Mouse (Mus musculus): ENCODE data around the gene Wdr93. TPM values are rescaled to one million over a fixed set of nuclear protein-coding genes. Genes with fewer than 3 reads are reported as not detected.

The Wdr93 gene
- polyA plus RNA-seq, 1 experiment from 2014 or later, result 0.19 TPM

DNA sequence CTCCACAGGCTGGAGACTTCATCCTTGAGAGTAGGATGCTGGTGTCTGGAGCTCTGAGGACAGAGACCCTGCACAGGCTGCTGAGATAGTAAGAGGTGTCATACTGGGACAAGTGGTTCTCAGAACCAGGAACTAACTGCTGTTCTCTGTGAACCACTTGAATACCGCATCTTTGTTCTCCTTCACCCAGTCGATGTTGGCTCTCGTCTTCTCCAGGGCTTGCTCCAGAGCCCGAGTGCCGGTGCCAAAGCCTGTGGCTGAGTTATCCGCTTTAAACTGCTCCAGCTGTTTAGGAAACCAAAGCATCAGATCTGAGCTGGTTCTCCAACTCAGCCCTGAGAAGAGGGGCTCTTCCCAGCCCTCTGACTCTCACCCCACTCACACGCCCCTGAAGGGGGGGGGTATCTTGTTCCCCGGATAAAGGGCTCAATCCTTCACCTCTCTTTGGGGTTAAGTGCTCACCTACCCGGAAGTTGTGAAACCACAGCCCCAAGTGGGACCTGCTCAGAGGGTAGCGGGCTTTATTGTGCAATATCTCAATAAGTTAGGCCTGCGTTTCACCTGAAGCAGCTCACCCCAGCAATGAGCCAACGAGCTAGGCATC, 79.2 kb downstream of the Wdr93 start:
- no peak overlapping the region for H3K9ac ChIP-seq (ENCODE audit: low read depth, low read length)
- H3K9me3 ChIP-seq (ENCODE audit: control insufficient read depth, low read length), result no peaks in the 10 kb centered on the region; the same call in 1 of the 2 replicates
- no peak overlapping the region for H3K4me3 ChIP-seq (ENCODE audit: low read depth, low read length)
- DNase-seq (ENCODE audit: low spot score) (no peak), ATAC-seq (ENCODE audit: low FRiP score) (no peak)
- H3K4me2 ChIP-seq (replicated peaks; ENCODE audit: low read depth, low read length), result no peak overlapping the region
- WGBS, result 92% methylated on average over 12 of the region's 12 CpGs
- no peaks in the 10 kb centered on the region for H3K27me3 ChIP-seq (ENCODE audit: control insufficient read depth, insufficient read depth, low read length)
- no peak overlapping the region for H3K27ac ChIP-seq (ENCODE audit: low read depth, low read length)
- H3K36me3 ChIP-seq (ENCODE audit: control insufficient read depth, insufficient read depth, low read length), result no peaks in the 10 kb centered on the region
- H3K4me1 ChIP-seq (replicated peaks; ENCODE audit: control insufficient read depth, insufficient read depth, low read length), result no peaks in the 10 kb centered on the region

GRCm38 (mm10) chr7:79828341-79828740, 85.4 kb downstream of the Wdr93 start:
- Histone ChIP-seq H3K27ac (ENCODE audit: low read depth, low read length) (no peak overlapping the region), H3K4me1 (replicated peaks; ENCODE audit: control insufficient read depth, insufficient read depth, low read length) (no peaks in the 10 kb centered on the region), H3K36me3 (ENCODE audit: control insufficient read depth, insufficient read depth, low read length) (no peaks in the 10 kb centered on the region), H3K4me2 (replicated peaks; ENCODE audit: low read depth, low read length) (no peak overlapping the region), H3K9me3 (ENCODE audit: control insufficient read depth, low read length) (no peaks in the 10 kb centered on the region; the same call in 1 of the 2 replicates), H3K4me3 (ENCODE audit: low read depth, low read length) (no peak overlapping the region), H3K27me3 (ENCODE audit: control insufficient read depth, insufficient read depth, low read length) (no peaks in the 10 kb centered on the region), H3K9ac (ENCODE audit: low read depth, low read length) (no peak overlapping the region)
- WGBS, result 85% methylated on average over 3 of the region's 3 CpGs
- ATAC-seq (ENCODE audit: low FRiP score) (no peak), DNase-seq (ENCODE audit: low spot score) (no peak)

GRCm38 (mm10) chr7:79831145-79831544, 88.2 kb downstream of the Wdr93 start:
- H3K27ac ChIP-seq (ENCODE audit: low read depth, low read length), result no peak overlapping the region
- no peak overlapping the region for H3K9ac ChIP-seq (ENCODE audit: low read depth, low read length)
- H3K4me1 ChIP-seq (replicated peaks; ENCODE audit: control insufficient read depth, insufficient read depth, low read length), result no peaks in the 10 kb centered on the region
- no peak overlapping the region for H3K4me3 ChIP-seq (ENCODE audit: low read depth, low read length)
- no peaks in the 10 kb centered on the region for H3K27me3 ChIP-seq (ENCODE audit: control insufficient read depth, insufficient read depth, low read length)
- H3K4me2 ChIP-seq (replicated peaks; ENCODE audit: low read depth, low read length), result no peak overlapping the region
- H3K36me3 ChIP-seq (ENCODE audit: control insufficient read depth, insufficient read depth, low read length), result no peaks in the 10 kb centered on the region
- no peak for DNase-seq (ENCODE audit: low spot score)
- ATAC-seq (ENCODE audit: low FRiP score), result no peak
- 77% methylated on average over 6 of the region's 6 CpGs for whole genome bisulfite sequencing
- H3K9me3 ChIP-seq (ENCODE audit: control insufficient read depth, low read length), result no peaks in the 10 kb centered on the region

DNA sequence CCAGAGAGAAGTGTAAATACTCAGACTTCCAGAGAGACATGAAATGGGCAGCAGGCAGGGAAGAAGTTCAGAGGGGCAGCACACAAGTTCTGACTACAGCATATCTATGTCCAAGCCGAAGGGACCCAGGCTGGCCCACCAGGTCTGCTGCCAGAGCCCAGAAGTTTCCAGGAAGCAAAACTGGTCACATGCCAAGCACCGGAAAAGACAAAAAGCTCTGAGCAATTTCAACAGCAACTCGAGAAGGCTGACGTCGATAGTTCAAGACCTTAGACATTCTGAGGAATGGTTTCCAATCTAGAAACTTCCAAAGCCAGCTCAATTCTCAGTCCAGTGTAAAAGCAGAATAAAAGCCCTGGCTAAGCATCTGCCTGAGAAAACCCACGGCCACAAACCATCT, 88.6 kb downstream of the Wdr93 start:
- no peaks in the 10 kb centered on the region for H3K4me1 ChIP-seq (replicated peaks; ENCODE audit: control insufficient read depth, insufficient read depth, low read length)
- H3K9ac ChIP-seq (ENCODE audit: low read depth, low read length), result no peak overlapping the region
- no peak overlapping the region for H3K27ac ChIP-seq (ENCODE audit: low read depth, low read length)
- ATAC-seq (ENCODE audit: low FRiP score) (no peak), DNase-seq (ENCODE audit: low spot score) (no peak)
- H3K27me3 ChIP-seq (ENCODE audit: control insufficient read depth, insufficient read depth, low read length), result no peaks in the 10 kb centered on the region
- H3K36me3 ChIP-seq (ENCODE audit: control insufficient read depth, insufficient read depth, low read length), result no peaks in the 10 kb centered on the region
- H3K4me2 ChIP-seq (replicated peaks; ENCODE audit: low read depth, low read length), result no peak overlapping the region
- WGBS, result 83% methylated on average over 6 of the region's 6 CpGs
- no peaks in the 10 kb centered on the region for H3K9me3 ChIP-seq (ENCODE audit: control insufficient read depth, low read length)
- no peak overlapping the region for H3K4me3 ChIP-seq (ENCODE audit: low read depth, low read length)

DNA sequence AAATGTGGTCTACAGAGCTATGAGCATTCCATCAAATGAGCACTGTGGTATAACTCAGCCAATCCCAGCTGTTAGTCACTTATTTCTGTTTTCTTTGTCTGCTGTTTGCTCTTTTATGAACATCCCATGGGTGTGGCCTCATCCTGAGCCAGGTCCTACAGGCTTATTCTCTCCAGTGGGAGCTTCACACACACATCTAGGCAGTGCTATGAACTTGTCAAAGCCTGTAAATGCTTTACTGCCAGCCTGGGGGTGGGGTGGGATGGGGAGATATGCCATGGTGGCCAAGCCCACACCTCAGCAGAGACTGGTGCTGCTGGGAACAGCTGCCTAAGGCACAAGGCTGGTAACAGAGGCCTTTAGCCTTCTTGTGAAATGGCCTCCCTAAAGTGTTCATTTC, 90.0 kb downstream of the Wdr93 start:
- no peaks in the 10 kb centered on the region for H3K4me1 ChIP-seq (replicated peaks; ENCODE audit: control insufficient read depth, insufficient read depth, low read length)
- no peak overlapping the region for H3K4me2 ChIP-seq (replicated peaks; ENCODE audit: low read depth, low read length)
- DNase-seq (ENCODE audit: low spot score) (no peak), ATAC-seq (ENCODE audit: low FRiP score) (no peak)
- no peaks in the 10 kb centered on the region for H3K36me3 ChIP-seq (ENCODE audit: control insufficient read depth, insufficient read depth, low read length)
- H3K9ac ChIP-seq (ENCODE audit: low read depth, low read length), result no peak overlapping the region
- H3K27me3 ChIP-seq (ENCODE audit: control insufficient read depth, insufficient read depth, low read length), result no peaks in the 10 kb centered on the region
- H3K4me3 ChIP-seq (ENCODE audit: low read depth, low read length), result no peak overlapping the region
- no peak overlapping the region for H3K27ac ChIP-seq (ENCODE audit: low read depth, low read length)
- H3K9me3 ChIP-seq (ENCODE audit: control insufficient read depth, low read length), result no peaks in the 10 kb centered on the region

DNA sequence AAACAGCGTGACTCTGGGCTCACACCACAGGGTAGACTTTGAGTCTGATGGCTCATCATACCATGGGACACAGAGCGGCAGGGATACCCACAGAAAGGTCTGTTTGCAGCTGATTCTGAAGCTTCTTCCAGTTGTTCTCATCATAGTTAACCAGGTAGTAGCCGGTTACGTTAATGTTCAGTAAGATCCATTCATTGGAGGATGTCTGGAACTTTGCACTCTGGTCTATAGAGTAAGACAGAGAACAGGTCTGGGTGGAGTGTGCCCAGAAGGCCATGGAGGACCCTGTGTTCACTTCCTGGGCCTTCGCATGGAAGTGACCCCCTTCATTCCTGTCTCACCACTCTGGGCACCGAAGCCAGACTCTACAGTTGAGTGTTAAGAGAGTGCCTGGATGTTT, 92.2 kb downstream of the Wdr93 start:
- no peaks in the 10 kb centered on the region for H3K9me3 ChIP-seq (ENCODE audit: control insufficient read depth, low read length)
- no peaks in the 10 kb centered on the region for H3K4me1 ChIP-seq (replicated peaks; ENCODE audit: control insufficient read depth, insufficient read depth, low read length)
- H3K36me3 ChIP-seq (ENCODE audit: control insufficient read depth, insufficient read depth, low read length), result no peaks in the 10 kb centered on the region
- DNase-seq (ENCODE audit: low spot score), result no peak
- H3K27me3 ChIP-seq (ENCODE audit: control insufficient read depth, insufficient read depth, low read length), result no peaks in the 10 kb centered on the region
- no peak overlapping the region for H3K27ac ChIP-seq (ENCODE audit: low read depth, low read length)
- no peak overlapping the region for H3K4me2 ChIP-seq (replicated peaks; ENCODE audit: low read depth, low read length)
- H3K4me3 ChIP-seq (ENCODE audit: low read depth, low read length), result no peak overlapping the region
- H3K9ac ChIP-seq (ENCODE audit: low read depth, low read length), result no peak overlapping the region
- 95% methylated on average over 6 of the region's 6 CpGs for WGBS
- ATAC-seq (ENCODE audit: low FRiP score), result no peak

Other genes with a start within 250 kb of the Wdr93 start
- 1.4 and 2.7 TPM in 2 replicates for gene Rhcg, start 125.5 kb upstream of the Wdr93 start, polyA plus RNA-seq (2014; fragmentation: Nextera tagmentation; extraction: Ambion mirVana)
- gene Ticrr, start 83.0 kb upstream of the Wdr93 start, polyA plus RNA-seq (2014; fragmentation: Nextera tagmentation; extraction: Ambion mirVana), result 11.8 and 16.6 TPM in 2 replicates
- 2.7 and 3.0 TPM in 2 replicates for gene Kif7, start 27.4 kb upstream of the Wdr93 start, polyA plus RNA-seq (2014; fragmentation: Nextera tagmentation; extraction: Ambion mirVana)
- not detected in 2 replicates for gene Plin1, start 10.3 kb upstream of the Wdr93 start, polyA plus RNA-seq (2014; fragmentation: Nextera tagmentation; extraction: Ambion mirVana)
- 7.6 and 8.4 TPM in 2 replicates for gene Pex11a, start within 50 bp of the Wdr93 start, polyA plus RNA-seq (2014; fragmentation: Nextera tagmentation; extraction: Ambion mirVana)
- not detected in 2 replicates for gene Mesp1, start 50.6 kb downstream of the Wdr93 start, polyA plus RNA-seq (2014; fragmentation: Nextera tagmentation; extraction: Ambion mirVana)
- 0.42 and 0.78 TPM in 2 replicates for gene Mesp2, start 67.6 kb downstream of the Wdr93 start, polyA plus RNA-seq (2014; fragmentation: Nextera tagmentation; extraction: Ambion mirVana)
- 4.9 and 6.2 TPM in 2 replicates for gene Anpep, start 117.9 kb downstream of the Wdr93 start, polyA plus RNA-seq (2014; fragmentation: Nextera tagmentation; extraction: Ambion mirVana)
- gene Ap3s2, start 177.5 kb downstream of the Wdr93 start, polyA plus RNA-seq (2014; fragmentation: Nextera tagmentation; extraction: Ambion mirVana), result 46.6 and 53.8 TPM in 2 replicates
- 22.5 and 24.9 TPM in 2 replicates for gene Arpin, start 192.2 kb downstream of the Wdr93 start, polyA plus RNA-seq (2014; fragmentation: Nextera tagmentation; extraction: Ambion mirVana)